Mouse (Mus musculus) activated CD4-positive, CD25-positive, alpha-beta regulatory T cell, adult 4 months (primary cell): ENCODE data around the gene Msn. TPM values are rescaled to one million over a fixed set of nuclear protein-coding genes. Genes with fewer than 3 reads are reported as not detected.
"Not testable (repeated sequence)": the region's sequence is repeated elsewhere in the genome, so short reads cannot be mapped to it uniquely, and the experiment has no call there.

ENCODE experiments used
- ATAC-seq: one replicate; pipeline ENCODE4 v1.8.0; 2017
- polyA plus RNA-seq, 2 experiments: library from polyadenylated mRNA; unstranded; fragments of 100-300 nt; shearing (Covaris generic); gene quantifications; one replicate each; pipeline ENCODE4 v1.2.1; 2017

The Msn gene
- polyA plus RNA-seq, 2 experiments from 2014 or later, result 744 to 801 TPM

- no peak for ATAC-seq
These were observed 49.2 kb downstream of the Msn start for GRCm38 (mm10) chrX:96144960-96145488.

DNA sequence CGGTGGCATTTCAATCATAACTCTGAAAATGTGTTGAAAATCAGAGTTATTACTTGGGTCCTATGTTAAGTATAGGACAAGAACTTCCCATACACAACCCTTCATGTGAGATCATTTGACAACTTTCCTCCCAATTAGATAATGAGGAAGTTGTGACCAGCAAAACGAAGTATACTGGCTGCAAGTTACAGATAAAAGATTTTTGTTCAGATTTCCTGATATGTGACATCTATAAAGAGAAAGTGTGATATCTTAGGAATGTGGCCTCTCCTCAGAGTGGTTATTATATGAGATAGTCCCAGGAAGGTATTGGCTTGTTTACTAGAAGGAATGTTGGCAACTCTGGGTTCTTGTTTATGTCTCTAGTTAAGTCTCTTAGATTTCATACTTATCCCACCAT, 52.4 kb downstream of the Msn start:
- no peak for ATAC-seq

DNA sequence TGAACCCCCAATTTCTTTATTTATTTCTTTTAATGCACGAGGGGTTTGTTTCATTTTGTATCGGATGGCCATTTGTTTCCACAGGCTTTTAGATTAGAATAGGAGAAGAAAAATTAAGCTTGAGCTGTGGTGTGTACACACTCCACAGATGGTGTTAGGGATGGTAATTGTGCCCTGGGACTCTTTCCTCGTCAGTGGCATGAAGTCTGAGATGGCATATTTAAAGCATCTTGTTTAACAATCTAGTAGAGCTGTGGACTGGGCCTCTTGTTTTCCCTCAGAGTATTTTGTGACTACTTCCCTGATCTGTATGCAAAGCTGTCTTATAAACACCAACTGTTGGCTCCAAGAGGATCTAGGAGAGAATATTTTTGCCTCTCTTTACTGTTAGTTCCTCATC, 57.5 kb downstream of the Msn start:
- ATAC-seq, result no peak

DNA sequence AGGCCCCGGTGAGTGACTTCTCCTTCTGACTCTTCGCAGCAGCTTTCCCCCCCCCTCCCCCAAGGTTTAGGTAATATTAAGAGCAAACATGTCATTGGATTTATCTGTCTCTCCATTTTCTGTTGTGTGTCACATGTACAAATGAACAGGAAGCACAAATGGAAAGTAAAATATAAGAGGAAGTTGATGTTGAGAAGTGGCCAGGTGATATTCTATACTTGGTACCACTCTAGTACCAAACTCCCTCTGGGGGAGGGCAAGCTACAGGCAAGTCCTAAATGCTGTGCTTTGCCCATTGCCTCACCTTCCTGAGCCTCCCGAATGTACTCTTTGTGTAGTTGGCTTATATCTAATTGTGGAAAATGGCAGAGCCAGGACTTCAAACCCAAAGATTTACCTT, 62.1 kb downstream of the Msn start:
- peak; percentile 50 for ATAC-seq

- peak; percentile 67 for ATAC-seq
These were observed 66.7 kb downstream of the Msn start for GRCm38 (mm10) chrX:96162571-96162970.

DNA sequence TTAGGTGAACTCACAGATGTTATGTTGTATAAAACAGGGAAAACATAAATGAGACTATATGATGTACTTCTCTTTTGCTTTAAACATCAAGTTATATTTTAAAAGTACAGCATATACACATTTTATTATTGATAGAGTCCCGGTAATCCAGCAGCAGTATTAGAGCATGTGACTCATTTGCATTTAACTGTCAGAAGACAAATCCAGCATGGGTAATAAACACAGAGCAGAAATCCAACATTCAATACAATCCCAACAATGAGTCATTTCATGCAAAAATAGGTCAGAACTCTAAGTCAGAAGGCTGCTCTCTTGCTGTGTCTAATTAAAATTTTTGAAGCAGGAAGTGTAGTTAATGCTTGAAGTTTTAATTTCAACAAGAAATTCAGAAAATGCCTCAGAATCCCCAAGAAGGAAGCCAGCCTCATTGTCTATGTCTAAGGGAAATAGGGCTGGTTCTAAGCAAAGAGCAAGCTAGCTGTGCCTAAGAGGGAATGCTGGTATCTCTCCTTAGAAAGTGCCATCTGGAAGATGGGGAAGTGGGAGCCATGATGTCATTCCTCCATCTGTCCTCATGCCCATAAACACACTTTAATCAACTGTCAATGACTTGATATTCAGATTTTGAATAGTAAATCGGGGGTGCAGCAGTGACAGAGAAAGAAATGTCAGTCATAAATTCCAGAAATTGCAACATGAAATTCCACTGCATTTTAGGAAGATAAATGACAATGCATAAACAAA, 76.0 kb downstream of the Msn start:
- ATAC-seq, result no peak

DNA sequence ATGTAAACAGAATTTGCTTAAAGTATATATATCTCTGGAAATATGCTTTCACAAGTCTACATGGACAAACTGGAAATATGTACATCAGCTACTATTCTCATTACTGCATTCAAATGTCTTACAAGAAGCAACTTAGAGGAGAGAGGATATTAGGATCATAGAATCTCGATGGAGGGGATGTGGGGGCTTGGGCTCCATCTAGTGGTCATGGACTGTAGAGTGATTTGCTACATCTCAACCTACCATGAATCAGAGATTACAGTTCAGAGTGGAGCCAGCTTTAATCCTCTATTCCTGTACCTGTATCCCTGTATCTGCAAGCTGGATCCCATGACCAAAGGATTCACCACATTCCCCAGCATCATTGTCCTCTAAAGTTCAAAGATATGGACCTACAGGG, 82.6 kb downstream of the Msn start:
- ATAC-seq, result peak; percentile 46

DNA sequence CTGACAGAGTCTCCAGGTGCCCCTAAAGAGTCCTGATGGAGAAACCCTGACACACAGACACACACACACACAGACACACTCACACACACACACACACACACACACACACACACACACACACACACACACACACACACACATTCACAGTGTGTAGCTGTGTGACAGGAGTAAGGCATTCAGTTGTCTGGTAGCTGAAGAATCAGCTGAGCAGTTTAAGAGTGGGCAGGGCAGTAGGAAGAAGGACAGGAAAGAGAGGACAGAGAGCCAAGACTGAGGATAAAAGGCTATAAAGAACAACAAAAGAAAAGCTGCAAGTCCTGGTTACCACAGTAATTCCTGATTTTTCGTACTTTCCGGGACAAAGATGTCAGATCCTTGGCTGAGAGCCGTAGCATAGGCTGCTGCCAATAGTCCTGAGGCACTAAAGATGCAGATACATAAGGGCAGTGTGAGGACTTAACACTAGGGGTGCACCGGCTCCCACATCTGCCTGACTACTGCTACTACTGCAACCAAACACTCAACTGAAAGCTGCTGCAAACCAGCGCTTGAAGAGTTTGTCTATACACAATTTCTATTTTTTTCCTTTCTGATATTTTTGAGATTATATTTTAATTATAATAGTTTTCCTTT, 88.4 kb downstream of the Msn start:
- no peak for ATAC-seq

- ATAC-seq, result not testable (repeated sequence)
These were observed 109.3 kb downstream of the Msn start for GRCm38 (mm10) chrX:96205143-96205542.

GRCm38 (mm10) chrX:96206872-96207271, 111.0 kb downstream of the Msn start:
- no peak for ATAC-seq

DNA sequence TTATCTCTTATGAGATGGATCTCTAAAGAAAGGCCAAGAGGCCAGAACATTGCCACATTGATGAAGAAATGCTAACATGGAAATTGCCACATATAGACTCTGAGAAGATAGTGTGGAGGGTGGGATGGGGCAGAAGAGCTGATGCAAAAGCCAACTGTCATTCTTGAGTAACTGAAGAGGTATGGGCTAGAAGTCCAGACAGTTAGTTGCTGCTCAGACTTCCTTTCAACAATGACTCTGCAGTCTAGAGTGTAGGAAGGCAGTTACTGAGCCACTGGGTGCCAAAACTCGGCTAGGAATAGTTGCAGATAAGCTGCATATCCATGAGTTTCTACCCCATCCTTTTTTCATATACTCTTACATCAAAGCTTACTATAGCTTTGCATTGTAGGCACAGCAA, 122.2 kb downstream of the Msn start:
- no peak for ATAC-seq

Other genes starting within 250 kb of the Msn start
- 10 to 100 TPM; 47.5 to 50.1 TPM for gene Las1l, start 139.1 kb upstream of the Msn start, polyA plus RNA-seq
- not detected for gene Vsig4, start 197.4 kb downstream of the Msn start, polyA plus RNA-seq